Mouse (Mus musculus) testis, adult 2 months (tissue): Measurements from ENCODE around the gene Pcbp4.

Source experiments
- CTCF ChIP-seq: fragments of 200-500 bp; IDR thresholded peaks from 2 replicates; pipeline ENCODE4 v1.5.1; 2012; ENCODE audit warnings: low read depth, mild to moderate bottlenecking, inconsistent platforms, low read length, moderate library complexity; ENCODE audit not compliant: control insufficient read depth, insufficient read depth, insufficient replicate concordance
- POLR2A ChIP-seq: fragments of 200-500 bp; IDR thresholded peaks from 2 replicates; pipeline ENCODE4 v1.6.1; 2012; ENCODE audit warnings: low read depth, mild to moderate bottlenecking, inconsistent platforms, low read length, moderate library complexity; ENCODE audit not compliant: control insufficient read depth

DNA sequence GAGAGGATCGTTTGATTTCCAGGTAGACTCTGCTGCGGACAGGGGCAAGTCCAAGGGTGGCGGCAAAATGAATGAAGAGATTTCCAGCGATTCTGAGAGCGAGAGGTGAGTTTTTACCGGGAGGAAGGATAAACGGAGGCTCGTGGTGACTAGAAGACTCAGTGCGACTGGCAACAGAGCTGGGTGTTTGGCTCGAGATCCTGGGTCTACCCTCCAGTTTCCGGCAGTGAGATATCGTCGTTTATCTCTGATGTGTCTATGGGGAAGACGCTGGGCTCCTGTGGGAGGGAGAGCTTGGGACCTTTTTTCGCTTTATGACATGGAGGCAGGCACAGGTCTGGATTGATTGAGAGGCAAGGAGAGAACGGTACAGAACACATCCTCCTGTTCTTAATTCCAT is 24.6 kb downstream of the Pcbp4 start:
- TF ChIP-seq POLR2A (no peak), CTCF (no peak)
